Mouse (Mus musculus): ENCODE results near the gene Galr3.

Galr3 gene

GRCm38 (mm10) chr15:79057850-79058249 lies 16.2 kb downstream of the Galr3 start:
- no peak for DNase-seq

GRCm38 (mm10) chr15:79060887-79061565 lies 19.3 kb downstream of the Galr3 start:
- DNase-seq, result peak; percentile 32

DNA sequence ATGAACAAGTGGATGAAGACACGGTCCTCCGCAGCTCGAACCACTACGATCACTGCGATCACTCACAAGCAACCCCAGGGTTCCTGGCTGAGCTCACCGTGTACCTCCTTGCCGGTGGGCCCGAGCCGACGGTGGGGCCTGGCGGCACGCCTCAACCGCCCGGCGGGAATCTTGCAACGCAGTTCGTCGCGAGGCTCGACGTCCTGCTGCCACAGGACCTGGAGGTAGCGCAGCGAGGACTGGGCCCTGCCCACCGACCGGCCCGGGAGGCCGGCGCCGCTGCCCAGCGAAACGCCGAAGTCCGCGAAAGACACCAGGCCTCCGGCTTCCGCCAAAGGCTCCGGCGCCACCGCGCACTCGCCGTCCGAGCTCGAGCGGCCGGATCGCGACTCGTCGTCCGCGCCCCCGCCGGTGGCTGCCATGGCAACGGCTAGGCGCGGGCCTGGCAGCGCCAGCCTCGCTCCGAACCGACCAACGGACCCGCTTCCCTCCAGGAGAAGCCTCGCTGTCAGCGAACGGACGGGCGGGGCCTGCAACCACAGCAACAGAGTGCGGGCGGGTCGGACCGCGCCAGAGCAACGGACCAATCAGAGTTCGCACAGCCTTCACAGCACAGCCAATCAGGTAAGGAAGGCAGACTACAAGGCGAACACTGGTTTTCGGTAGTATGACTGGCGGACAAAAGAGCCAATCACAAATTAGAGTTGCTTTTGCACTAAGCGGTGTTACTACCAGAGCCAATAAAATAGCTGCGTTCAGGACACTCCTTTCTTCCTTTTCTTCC lies 20.9 kb downstream of the Galr3 start, which contains the start of gene Ankrd54:
Ankrd54 (minus strand) TSS at position 518 of the 784 bp plus-strand sequence.
- DNase-seq, result peak; percentile 96

- no peak for DNase-seq
Measured at GRCm38 (mm10) chr15:79063160-79063740, 21.6 kb downstream of the Galr3 start.

DNA sequence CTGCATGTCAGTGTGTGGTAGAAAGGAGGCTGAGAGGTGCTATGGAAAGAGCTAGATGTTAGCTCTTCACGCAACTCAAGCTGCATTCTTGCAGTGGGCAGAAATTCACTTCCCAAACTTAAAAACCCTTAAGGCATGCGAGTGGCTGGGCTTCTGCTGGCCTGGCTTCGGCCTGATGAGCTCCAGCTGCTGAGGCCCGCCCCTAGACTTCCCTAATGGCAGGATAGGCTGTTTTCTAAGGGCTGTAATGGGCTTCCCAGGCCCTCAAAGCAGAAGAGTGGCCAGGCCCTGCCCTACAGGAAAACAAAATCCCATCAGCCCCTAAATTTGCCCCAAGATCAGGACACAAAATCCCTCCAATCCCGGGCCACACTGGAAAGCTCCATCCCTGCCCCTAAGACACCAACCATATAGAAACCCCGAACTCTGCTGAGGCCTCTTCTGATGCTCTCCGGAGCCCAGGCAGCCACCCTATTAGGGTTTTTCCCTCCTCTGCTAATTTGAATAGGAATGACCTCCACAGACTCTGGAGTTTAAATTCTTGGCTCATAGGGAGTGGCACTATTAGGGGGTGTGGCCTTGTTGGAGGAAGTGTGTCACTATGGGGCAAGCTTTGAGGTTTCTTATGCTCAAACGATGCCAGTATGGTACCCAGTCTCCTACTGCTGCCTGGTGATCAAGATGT lies 23.5 kb downstream of the Galr3 start:
- no peak for DNase-seq

- peak; percentile 29 for DNase-seq
Measured at GRCm38 (mm10) chr15:79066276-79066675, 24.6 kb downstream of the Galr3 start.

GRCm38 (mm10) chr15:79067631-79068030 lies 25.9 kb downstream of the Galr3 start:
- no peak for DNase-seq

GRCm38 (mm10) chr15:79068416-79068815 lies 26.7 kb downstream of the Galr3 start:
- no peak for DNase-seq

GRCm38 (mm10) chr15:79071117-79072039 lies 29.7 kb downstream of the Galr3 start:
- peak; percentile 51 for DNase-seq

DNA sequence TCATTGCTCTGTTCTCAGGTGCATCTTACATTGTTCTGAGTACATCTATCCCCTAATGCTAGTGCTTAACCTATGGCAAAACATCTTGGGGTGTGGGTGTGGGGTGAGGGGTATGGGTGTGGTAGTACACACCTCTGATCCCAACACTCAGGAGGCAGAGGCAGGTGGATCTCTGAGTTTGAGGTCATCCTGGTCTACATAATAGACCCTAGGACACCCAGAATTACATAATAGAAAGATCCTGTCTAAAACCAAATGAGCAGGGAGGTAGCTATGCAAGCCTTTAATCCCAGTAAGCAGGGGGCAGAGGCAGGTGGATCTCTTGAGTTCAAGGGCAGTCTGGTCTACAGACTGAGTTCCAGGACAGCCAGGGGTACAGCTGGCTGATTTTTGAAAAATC lies 32.1 kb downstream of the Galr3 start:
- DNase-seq, result no peak

- no peak for DNase-seq
Measured at GRCm38 (mm10) chr15:79074446-79074845, 32.8 kb downstream of the Galr3 start.

DNA sequence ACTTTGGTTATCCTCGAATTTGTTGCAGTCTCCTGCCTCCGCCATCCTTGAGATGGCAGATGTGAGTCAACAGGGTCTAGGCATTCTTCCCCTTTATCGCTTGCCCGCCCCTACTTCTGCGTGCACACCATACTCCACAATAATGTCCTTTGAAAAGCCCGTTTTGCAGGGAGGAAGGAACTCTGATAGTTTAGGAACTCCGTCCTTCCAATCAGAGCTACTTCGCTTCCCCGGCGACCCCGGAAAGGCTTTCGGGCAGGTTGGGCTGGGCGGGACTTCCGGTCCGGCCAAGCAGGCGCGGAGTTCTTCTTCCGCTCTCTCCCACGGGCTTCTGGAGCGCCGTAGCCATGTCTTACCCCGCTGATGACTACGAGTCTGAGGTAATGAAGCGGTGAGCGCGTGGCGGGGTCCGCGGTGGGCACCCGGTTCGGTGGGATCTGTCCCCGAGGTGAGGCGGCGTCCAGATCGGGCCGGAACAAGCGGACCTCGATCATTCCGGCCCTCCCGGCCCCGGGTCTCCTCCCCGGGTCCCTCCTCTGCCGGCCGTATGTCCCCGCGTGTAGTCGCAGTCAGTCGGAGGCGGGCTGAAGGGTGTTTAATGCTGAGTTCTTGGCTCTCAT lies 33.3 kb downstream of the Galr3 start, which contains the start of gene Eif3l:
Eif3l (plus strand) TSS at position 267 of the 620 bp plus-strand sequence.
- peak; percentile 88 for DNase-seq

DNA sequence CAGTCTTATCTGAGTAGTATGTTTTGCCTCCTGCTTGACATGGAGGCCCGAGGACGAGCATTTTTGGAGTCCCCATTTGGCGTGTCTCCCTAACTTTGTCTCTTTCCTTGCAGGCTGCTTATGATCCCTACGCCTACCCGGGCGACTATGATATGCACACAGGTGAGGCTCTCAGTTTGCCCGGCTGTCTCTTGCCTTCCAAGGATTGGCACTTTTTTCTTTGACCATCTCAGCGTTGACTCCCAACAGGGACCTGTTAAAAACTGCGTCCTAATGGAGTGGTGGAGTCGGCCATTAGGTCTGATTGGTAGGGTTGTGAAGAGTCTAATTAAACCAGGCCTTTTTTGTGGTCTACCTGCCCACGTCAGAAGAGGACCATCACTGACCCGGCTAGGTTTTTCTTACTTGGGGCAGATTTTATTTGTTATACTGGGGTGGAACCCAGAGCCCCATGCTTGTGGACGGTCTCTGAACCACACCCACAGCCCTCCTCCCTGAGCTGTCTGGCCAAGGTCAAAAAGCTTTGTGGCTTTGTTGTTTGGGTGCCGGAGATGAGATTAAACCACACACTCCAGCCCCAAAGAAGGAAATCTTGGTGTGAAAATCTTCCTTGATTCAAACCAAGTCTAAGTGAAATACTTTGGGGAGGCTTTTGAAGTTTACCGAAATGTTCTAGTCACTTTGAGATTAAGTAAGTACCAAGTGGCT lies 34.1 kb downstream of the Galr3 start:
- no peak for DNase-seq

GRCm38 (mm10) chr15:79079567-79079966 lies 37.9 kb downstream of the Galr3 start:
- DNase-seq, result no peak

DNA sequence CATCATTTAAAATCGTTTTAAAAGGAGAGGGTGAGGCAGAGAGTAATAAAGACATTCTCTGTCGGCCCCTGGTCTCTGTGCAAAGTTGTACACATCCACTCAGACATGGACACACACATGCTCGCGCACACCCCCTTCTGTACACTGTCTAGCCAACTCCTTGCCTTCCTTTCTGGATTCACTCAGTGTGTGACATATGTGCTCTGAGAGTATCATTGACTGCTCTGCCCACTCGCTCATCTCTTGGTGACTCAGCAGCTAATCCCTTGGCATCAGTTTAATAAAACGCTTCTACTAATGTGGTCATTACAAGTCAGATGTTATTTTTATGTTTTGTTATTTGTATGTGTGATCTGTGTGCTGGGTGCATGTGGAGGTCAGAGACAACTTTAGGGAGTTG lies 50.6 kb downstream of the Galr3 start:
- DNase-seq, result no peak

Data from kidney, adult 18-20 months (tissue).